Mouse (Mus musculus): ENCODE results near the gene Fgb. TPM values are rescaled to one million over a fixed set of nuclear protein-coding genes. Genes with fewer than 3 reads are reported as not detected.

The Fgb gene
- total and polyA plus RNA-seq, 3 experiments: not detected

- in situ Hi-C loops (cut with MboI; ENCODE audit: low pct_ligation_motif_present, low pct_unique_long_range_greater_than_20kb, low sequenced_read_pairs) (loop anchor here (5.0 kb wide), 1 partner anchor 50 kb away; no protein-coding TSS in a partner anchor), dilution Hi-C loops (cut with MboI; ENCODE audit: extremely low pct_ligation_motif_present, extremely low pct_unique_long_range_greater_than_20kb, low sequenced_read_pairs) (no loop called here)
- Histone ChIP-seq H3K4me1 (ENCODE audit: control insufficient read depth in 1 of 2, insufficient read depth in 2 of 2) (no peaks in the 10 kb centered on the region), H3K36me3 (replicated peaks in 1 of 2; ENCODE audit: control insufficient read depth in 1 of 2, insufficient read depth in 1 of 2, low read length in 1 of 2) (no peaks in the 10 kb centered on the region), H3K27me3 (replicated peaks) (no peaks in the 10 kb centered on the region), H3K79me2 (replicated peaks; ENCODE audit: control insufficient read depth, extremely low read depth, insufficient read depth, poor library complexity, severe bottlenecking) (no peaks in the 10 kb centered on the region), H3K9ac (ENCODE audit: insufficient read depth, low read depth) (no peak overlapping the region), H3K4me2 (ENCODE audit: insufficient read depth, low read depth, poor library complexity, severe bottlenecking) (no peak overlapping the region), H3K4me3 (replicated peaks in 1 of 3; ENCODE audit: low read depth in 2 of 3, low read length in 2 of 3, poor library complexity in 1 of 3) (no peak overlapping the region), H3K9me3 (replicated peaks; ENCODE audit: low read length) (no peaks in the 10 kb centered on the region), H3K27ac (ENCODE audit: insufficient read depth, low read depth) (no peak overlapping the region)
- TF ChIP-seq SMC3 (IDR thresholded peaks at IDR 0.05; ENCODE audit: low read depth, low read length) (peak; percentile 81), CTCF (conservative IDR thresholded peaks at IDR 0.05 in 1 of 2, IDR thresholded peaks at IDR 0.05 in 1 of 2; ENCODE audit: low read depth in 2 of 2, low read length in 2 of 2) (peak; percentile 81 to 82), RAD21 (IDR thresholded peaks at IDR 0.05; ENCODE audit: low read depth, low read length) (peak; percentile 40), ELF1 (IDR thresholded peaks at IDR 0.05; ENCODE audit: low read depth, low read length) (no peak)
- peak; percentile 56 for DNase-seq (ENCODE audit: extremely low read depth)
Measured at GRCm38 (mm10) chr3:83002191-83002590, 47.5 kb downstream of the Fgb start.

GRCm38 (mm10) chr3:82999995-83000394 is 49.7 kb downstream of the Fgb start:
- DNase-seq (ENCODE audit: extremely low read depth): no peak
- Histone ChIP-seq H3K79me2 (replicated peaks; ENCODE audit: control insufficient read depth, extremely low read depth, insufficient read depth, poor library complexity, severe bottlenecking) (no peaks in the 10 kb centered on the region), H3K27ac (ENCODE audit: insufficient read depth, low read depth) (no peak overlapping the region), H3K9ac (ENCODE audit: insufficient read depth, low read depth) (no peak overlapping the region), H3K4me3 (replicated peaks in 1 of 3; ENCODE audit: low read depth in 2 of 3, low read length in 2 of 3, poor library complexity in 1 of 3) (no peak overlapping the region), H3K36me3 (replicated peaks in 1 of 2; ENCODE audit: control insufficient read depth in 1 of 2, insufficient read depth in 1 of 2, low read length in 1 of 2) (no peaks in the 10 kb centered on the region), H3K4me2 (ENCODE audit: insufficient read depth, low read depth, poor library complexity, severe bottlenecking) (no peak overlapping the region), H3K9me3 (replicated peaks; ENCODE audit: low read length) (no peaks in the 10 kb centered on the region), H3K4me1 (ENCODE audit: control insufficient read depth in 1 of 2, insufficient read depth in 2 of 2) (no peaks in the 10 kb centered on the region), H3K27me3 (replicated peaks) (no peaks in the 10 kb centered on the region)
- dilution Hi-C loops (cut with MboI; ENCODE audit: extremely low pct_ligation_motif_present, extremely low pct_unique_long_range_greater_than_20kb, low sequenced_read_pairs) (no loop called here), in situ Hi-C loops (cut with MboI; ENCODE audit: low pct_ligation_motif_present, low pct_unique_long_range_greater_than_20kb, low sequenced_read_pairs) (loop anchor here (5.0 kb wide), 1 partner anchor 52 kb away; no protein-coding TSS in a partner anchor)
- TF ChIP-seq MEF2A (IDR thresholded peaks at IDR 0.05; ENCODE audit: borderline replicate concordance, low read depth, low read length) (no peak), ELF1 (IDR thresholded peaks at IDR 0.05; ENCODE audit: low read depth, low read length) (no peak), BHLHE40 (IDR thresholded peaks at IDR 0.05; ENCODE audit: low read depth, low read length) (no peak), CHD2 (IDR thresholded peaks at IDR 0.05; ENCODE audit: low read length) (no peak), NRF1 (IDR thresholded peaks at IDR 0.05; ENCODE audit: low read depth, low read length) (no peak), MYC (IDR thresholded peaks at IDR 0.05; ENCODE audit: low read depth, low read length) (no peak), ETS1 (conservative IDR thresholded peaks at IDR 0.05; ENCODE audit: low read depth, low read length) (no peak), ZKSCAN1 (IDR thresholded peaks at IDR 0.05; ENCODE audit: borderline replicate concordance, low read depth, low read length) (no peak), EP300 (IDR thresholded peaks at IDR 0.05; ENCODE audit: low read length) (no peak), NELFE (IDR thresholded peaks at IDR 0.05; ENCODE audit: low read depth, low read length) (no peak), ZMIZ1 (IDR thresholded peaks at IDR 0.05; ENCODE audit: low read depth, low read length) (no peak), IRF4 (IDR thresholded peaks at IDR 0.05; ENCODE audit: low read depth, low read length) (no peak), USF2 (conservative IDR thresholded peaks at IDR 0.05; ENCODE audit: low read depth, low read length) (no peak), CHD1 (IDR thresholded peaks at IDR 0.05; ENCODE audit: low read depth, low read length) (no peak), MAFK (IDR thresholded peaks at IDR 0.05; ENCODE audit: insufficient replicate concordance, low read length) (no peak), ZC3H11A (IDR thresholded peaks at IDR 0.05; ENCODE audit: low read depth, low read length) (no peak), JUND (conservative IDR thresholded peaks at IDR 0.05; ENCODE audit: low read depth, low read length) (no peak), KAT2A (IDR thresholded peaks at IDR 0.05; ENCODE audit: insufficient replicate concordance, low read length) (no peak)
